10 mouse cellular contexts compared by ENCODE assay signal in the genomic region with DNA sequence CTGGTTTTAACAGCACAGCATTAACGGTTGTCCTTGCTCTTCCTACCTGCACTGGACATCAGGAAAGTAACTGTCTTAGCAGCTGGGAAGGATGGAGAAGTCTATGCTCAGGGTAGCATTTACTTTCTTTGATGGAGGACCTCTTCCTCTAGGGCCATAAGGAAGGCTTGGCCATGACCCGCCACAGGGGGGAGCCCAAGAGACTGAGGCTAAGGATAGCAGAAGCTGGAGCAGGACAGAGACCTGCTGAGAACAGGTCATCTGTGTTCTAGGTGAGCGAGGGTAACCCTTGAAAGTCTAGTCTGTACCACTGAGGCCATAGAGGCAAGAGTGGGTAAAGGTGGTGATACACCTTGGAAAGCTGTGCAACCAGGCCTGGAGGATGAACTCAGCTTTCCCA. TPM values are rescaled to one million over a fixed set of nuclear protein-coding genes. Genes with fewer than 3 reads are reported as not detected.
DNase-seq lines count a peak whose midpoint lies in the region; ATAC-seq lines count a peak whose summit lies in the region.
"Had no signal": no experiment of that assay in that cellular context is flagged by ENCODE, and none has a peak within 500 bp of the region (broad histone marks: within the 10 kb centered on the region; RNA-seq: fewer than 3 reads in every experiment).

No protein-coding gene starts in this region.

- no peak for ATAC-seq in midbrain, embryonic 11.5 days (ENCODE audit: low FRiP score)
- ATAC-seq in midbrain, embryonic 13.5 days = no peak
- ATAC-seq in megakaryocyte progenitor cell, adult 5-6 weeks (replicated peaks; ENCODE audit: poor library complexity) = peak; percentile 87
- no peak for ATAC-seq in hindbrain, embryonic 16.5 days

- H3K27me3 ChIP-seq in midbrain, embryonic 11.5 days (ENCODE audit: control insufficient read depth, insufficient read depth, low read length) = peaks cover 32% of the 10 kb centered on the region
- H3K27me3 ChIP-seq in midbrain, embryonic 13.5 days = peaks cover 44% of the 10 kb centered on the region
- H3K27me3 ChIP-seq in hindbrain, embryonic 16.5 days (replicated peaks; ENCODE audit: control insufficient read depth, insufficient read depth, low read length) = no peaks in the 10 kb centered on the region
- H3K27me3 ChIP-seq: embryonic facial prominence, embryonic 13.5 days; limb, embryonic 12.5 days had no signal

- no peaks in the 10 kb centered on the region for H3K36me3 ChIP-seq in midbrain, embryonic 11.5 days (ENCODE audit: control insufficient read depth, insufficient read depth, low read length)
- H3K36me3 ChIP-seq in midbrain, embryonic 13.5 days = no peaks in the 10 kb centered on the region
- H3K36me3 ChIP-seq in hindbrain, embryonic 16.5 days (ENCODE audit: control insufficient read depth, insufficient read depth, low read length) = no peaks in the 10 kb centered on the region
- H3K36me3 ChIP-seq: embryonic facial prominence, embryonic 13.5 days; limb, embryonic 12.5 days had no signal

- peak; percentile 87 for DNase-seq in midbrain, embryonic 11.5 days (ENCODE audit: low spot score, missing footprints)
- peak; percentile 87 for DNase-seq in adrenal gland, postnatal 14 days
- peak; percentile 37 to 83 for DNase-seq in frontal cortex, adult 2 months (ENCODE audit: extremely low spot score in 1 of 2, low spot score in 1 of 2)
- DNase-seq in layer of hippocampus, adult 9-11 months = peak; percentile 27
- DNase-seq in testis, postnatal 14 days (ENCODE audit: low spot score) = peak; percentile 12

- no peak overlapping the region for H3K27ac ChIP-seq in midbrain, embryonic 11.5 days (ENCODE audit: low read depth, low read length)
- H3K27ac ChIP-seq in midbrain, embryonic 13.5 days = no peak overlapping the region
- no peak overlapping the region for H3K27ac ChIP-seq in hindbrain, embryonic 16.5 days (ENCODE audit: low read depth, low read length)
- H3K27ac ChIP-seq: embryonic facial prominence, embryonic 13.5 days; limb, embryonic 12.5 days had no signal

- no peaks in the 10 kb centered on the region for H3K9me3 ChIP-seq in midbrain, embryonic 11.5 days (ENCODE audit: control insufficient read depth, low read length)
- H3K9me3 ChIP-seq in midbrain, embryonic 13.5 days = no peaks in the 10 kb centered on the region
- H3K9me3 ChIP-seq in hindbrain, embryonic 16.5 days (ENCODE audit: control insufficient read depth, low read length) = no peaks in the 10 kb centered on the region
- H3K9me3 ChIP-seq: embryonic facial prominence, embryonic 13.5 days; limb, embryonic 12.5 days had no signal

- 48% methylated on average over 3 of the region's 3 CpGs for WGBS in midbrain, embryonic 11.5 days
- 54% methylated on average over 3 of the region's 3 CpGs for whole genome bisulfite sequencing in midbrain, embryonic 13.5 days
- WGBS in hindbrain, embryonic 16.5 days = 62% methylated on average over 3 of the region's 3 CpGs

- H3K4me2 ChIP-seq in midbrain, embryonic 11.5 days = no peak overlapping the region
- H3K4me2 ChIP-seq in midbrain, embryonic 13.5 days (replicated peaks) = no peak overlapping the region
- no peak overlapping the region for H3K4me2 ChIP-seq in hindbrain, embryonic 16.5 days (ENCODE audit: low read length)
- H3K4me2 ChIP-seq: embryonic facial prominence, embryonic 13.5 days; limb, embryonic 12.5 days had no signal

- no peak overlapping the region for H3K4me3 ChIP-seq in midbrain, embryonic 11.5 days (ENCODE audit: low read depth, low read length)
- H3K4me3 ChIP-seq in midbrain, embryonic 13.5 days (replicated peaks) = no peak overlapping the region
- no peak overlapping the region for H3K4me3 ChIP-seq in hindbrain, embryonic 16.5 days (ENCODE audit: low read length)
- H3K4me3 ChIP-seq: embryonic facial prominence, embryonic 13.5 days; limb, embryonic 12.5 days had no signal

- H3K4me1 ChIP-seq in midbrain, embryonic 11.5 days (ENCODE audit: control insufficient read depth, insufficient read depth, low read length) = peaks cover 7% of the 10 kb centered on the region; the same call in 1 of the 2 replicates
- peaks cover 10% of the 10 kb centered on the region; the same call in 1 of the 2 replicates for H3K4me1 ChIP-seq in midbrain, embryonic 13.5 days (replicated peaks)
- H3K4me1 ChIP-seq in hindbrain, embryonic 16.5 days (ENCODE audit: control insufficient read depth, insufficient read depth, low read depth, low read length) = no peaks in the 10 kb centered on the region

- H3K9ac ChIP-seq in midbrain, embryonic 11.5 days (ENCODE audit: low read length) = no peak overlapping the region
- H3K9ac ChIP-seq in midbrain, embryonic 13.5 days (replicated peaks) = no peak overlapping the region
- H3K9ac ChIP-seq in hindbrain, embryonic 16.5 days (ENCODE audit: low read depth, low read length) = no peak overlapping the region
- H3K9ac ChIP-seq: embryonic facial prominence, embryonic 13.5 days; limb, embryonic 12.5 days had no signal

RNA-seq across cellular contexts. Expression of a gene that starts 19.8 kb away (rescaled TPM):
- 21.1 and 24.8 TPM in 2 replicates for polyA plus RNA-seq in midbrain, embryonic 11.5 days (2014; fragmentation: Nextera tagmentation; extraction: Ambion mirVana)
- 41.9 and 47.1 TPM in 2 replicates for polyA plus RNA-seq in midbrain, embryonic 13.5 days (2015; fragmentation: Nextera tagmentation; extraction: Ambion mirVana)
- 11.3 and 15.6 TPM in 2 replicates for total RNA-seq in adrenal gland, postnatal 14 days (2021)
- 29.8 and 31.4 TPM in 2 replicates for polyA plus RNA-seq in frontal cortex, adult 2 months (2012; rRNA removed)
- total RNA-seq in megakaryocyte progenitor cell, adult 5-6 weeks (2015) = not detected in 2 replicates
- total RNA-seq in megakaryocyte progenitor cell, adult 5-6 weeks (2017) = not detected in 2 replicates
- polyA plus RNA-seq in hindbrain, embryonic 16.5 days (2015; fragmentation: Nextera tagmentation; extraction: Ambion mirVana) = 32.4 and 33.2 TPM in 2 replicates

Comparison
In these comparisons a context has a peak if more than half of its experiments do, and no peak if none do; other contexts are left out.
1. DNase-seq: peak in every context shown above with its lines; median percentile 87 in midbrain, embryonic 11.5 days; 87 in adrenal gland, postnatal 14 days; 60 in frontal cortex, adult 2 months; 27 in layer of hippocampus, adult 9-11 months; 12 in testis, postnatal 14 days.